Mouse (Mus musculus): ENCODE measurements around the gene Tanc2.

GRCm38 (mm10) chr11:105749297-105750071 lies 159.7 kb downstream of the Tanc2 start:
- TF ChIP-seq POLR2A (IDR thresholded peaks at IDR 0.05; ENCODE audit: control insufficient read depth, low read depth, low read length) (no peak), CTCF (IDR thresholded peaks at IDR 0.05; ENCODE audit: control insufficient read depth, insufficient read depth, insufficient replicate concordance, low read depth, low read length) (no peak)
